Mouse (Mus musculus) thymus, adult 2 months (tissue): ENCODE measurements around the gene Hibadh. TPM values are rescaled to one million over a fixed set of nuclear protein-coding genes. Genes with fewer than 3 reads are reported as not detected.

Experiments used
- DNase-seq: peaks from one replicate; pipeline ENCODE4 v3.0.0; 2021
- H3K27ac ChIP-seq: fragments of 200-500 bp; 2 replicates; pipeline ENCODE4 v1.5.1; 2012; ENCODE audit warnings: low read length, control low read depth; ENCODE audit not compliant: control insufficient read depth, insufficient read depth
- H3K27me3 ChIP-seq: fragments of 200-500 bp; 2 replicates; pipeline ENCODE4 v1.6.1; 2012; ENCODE audit warnings: mild to moderate bottlenecking, low read length, moderate library complexity, mixed read lengths; ENCODE audit not compliant: control insufficient read depth, insufficient read depth
- H3K36me3 ChIP-seq: fragments of 200-500 bp; 2 replicates; pipeline ENCODE4 v1.6.1; 2012; ENCODE audit warnings: mild to moderate bottlenecking, low read length, moderate library complexity; ENCODE audit not compliant: control insufficient read depth, insufficient read depth
- H3K4me1 ChIP-seq: fragments of 200-500 bp; replicated peaks from 2 replicates; pipeline ENCODE4 v1.6.1; 2012; ENCODE audit warnings: low read length; ENCODE audit not compliant: control insufficient read depth, insufficient read depth
- H3K4me3 ChIP-seq: fragments of 200-500 bp; 2 replicates; pipeline ENCODE4 v1.5.1; 2012; ENCODE audit warnings: mild to moderate bottlenecking, low read length, control low read depth, moderate library complexity; ENCODE audit not compliant: control insufficient read depth, insufficient read depth
- CTCF ChIP-seq: fragments of 200-500 bp; IDR thresholded peaks from 2 replicates; pipeline ENCODE4 v1.5.1; 2012; ENCODE audit warnings: mild to moderate bottlenecking, control low read depth, low read length, moderate library complexity, borderline replicate concordance; ENCODE audit not compliant: control insufficient read depth, poor library complexity, insufficient read depth; ENCODE audit errors: extremely low read depth
- POLR2A ChIP-seq: fragments of 200-500 bp; IDR thresholded peaks from 2 replicates; pipeline ENCODE4 v1.6.1; 2012; ENCODE audit warnings: mild to moderate bottlenecking, low read length, control low read depth, moderate library complexity; ENCODE audit not compliant: control insufficient read depth, poor library complexity, insufficient read depth; ENCODE audit errors: extremely low read depth
- WGBS: fragments of 180-500 bp; shearing (Covaris S2); methylation state at CpG from one replicate; pipeline ENCODE4 v1.1.7; 2018; 5-methylcytosine and 5-hydroxymethylcytosine counted together
- polyA plus RNA-seq: library from polyadenylated mRNA; depleted of rRNA; stranded (reverse); fragments of >200 nt; gene quantifications from 2 replicates; pipeline ENCODE4 v1.2.3, GENCODE M21; 2012

Hibadh gene
- polyA plus RNA-seq, 1 experiment: 66.5 TPM

DNA sequence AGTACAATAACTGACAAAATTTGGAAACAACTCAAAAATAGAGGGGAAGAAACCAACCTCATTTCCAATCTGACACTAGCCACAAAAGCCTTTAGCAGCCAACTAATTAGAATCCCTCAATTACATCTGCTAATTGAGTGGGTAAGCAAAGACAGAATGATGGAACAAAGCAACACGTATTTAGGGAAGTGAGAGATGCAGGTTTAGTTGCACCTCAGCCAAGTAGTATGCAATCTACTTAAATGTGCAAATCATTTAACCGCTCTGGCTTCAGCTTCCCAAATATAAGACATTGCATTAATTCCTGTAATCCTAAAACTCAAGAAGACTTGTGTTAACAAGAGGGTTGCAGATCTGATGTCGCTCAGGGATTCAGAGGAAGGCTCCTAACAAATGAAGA, 16.4 kb downstream of the Hibadh start:
- TF ChIP-seq CTCF (no peak), POLR2A (no peak)
- Histone ChIP-seq H3K36me3 (peaks cover 53% of the 10 kb centered on the region), H3K4me3 (no peak overlapping the region), H3K27ac (no peak overlapping the region), H3K4me1 (no peaks in the 10 kb centered on the region), H3K27me3 (no peaks in the 10 kb centered on the region)
- WGBS: 97% methylated on average over 3 of the region's 3 CpGs
- no peak for DNase-seq

DNA sequence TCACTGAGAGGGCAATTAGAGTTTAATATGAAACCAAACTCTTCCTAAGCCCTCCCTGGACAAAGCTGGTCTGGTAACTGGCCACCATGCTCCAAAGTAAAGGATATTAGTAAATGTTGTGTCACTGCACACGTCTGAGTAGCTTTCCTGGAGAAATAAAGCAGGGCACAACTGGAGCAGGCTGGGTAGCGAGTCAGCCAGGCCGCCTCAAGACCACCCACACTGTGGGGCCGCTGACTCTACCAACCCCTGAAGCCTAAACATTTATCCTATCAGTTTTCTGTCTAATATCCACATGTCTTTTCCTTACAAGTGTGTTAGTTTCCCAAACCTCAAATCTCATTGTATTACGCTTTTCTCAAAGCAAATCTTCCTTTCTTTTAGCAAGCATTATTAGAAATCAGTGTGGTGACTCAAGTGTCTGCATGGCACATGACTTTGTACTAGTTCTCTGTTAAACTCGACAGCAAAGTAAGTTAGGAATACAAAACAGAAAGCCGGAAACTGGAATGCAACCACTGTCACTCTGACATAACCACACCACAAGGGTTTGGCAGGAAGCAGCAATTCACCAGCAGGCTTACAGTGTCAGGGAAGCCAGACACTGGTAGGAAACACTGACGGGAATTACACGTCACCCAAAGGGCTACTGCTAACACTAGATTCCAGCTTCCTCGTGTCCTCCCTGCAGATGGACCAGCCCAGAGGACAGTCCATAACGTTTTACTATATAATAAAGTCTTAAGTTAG, 18.3 kb downstream of the Hibadh start:
- no peak for TF ChIP-seq POLR2A
- no peak for TF ChIP-seq CTCF
- peaks cover 63% of the 10 kb centered on the region for H3K36me3 ChIP-seq
- no peak for DNase-seq
- no peaks in the 10 kb centered on the region for H3K4me1 ChIP-seq
- no peak overlapping the region for H3K27ac ChIP-seq
- no peak overlapping the region for H3K4me3 ChIP-seq
- 79% methylated on average over 11 of the region's 11 CpGs for WGBS
- no peaks in the 10 kb centered on the region for H3K27me3 ChIP-seq

DNA sequence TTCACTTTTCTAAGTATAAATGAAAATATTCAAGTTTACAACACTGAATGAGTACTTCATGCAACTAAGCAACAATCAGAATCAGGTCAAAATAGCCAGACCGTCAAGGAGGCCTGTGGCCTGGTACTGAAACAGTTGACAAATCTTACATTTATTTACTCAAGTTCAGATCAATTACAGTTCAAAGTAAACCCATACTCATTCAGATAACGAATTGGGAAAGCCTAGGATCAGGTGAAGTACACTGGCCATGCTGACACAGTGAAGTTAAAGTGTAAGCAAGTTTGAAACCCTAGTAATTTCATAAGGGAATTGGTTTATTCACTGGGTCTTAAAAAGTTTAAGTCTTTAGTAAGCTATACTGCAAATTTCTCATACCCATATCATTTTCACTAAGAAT, 20.1 kb downstream of the Hibadh start:
- Histone ChIP-seq H3K36me3 (peaks cover 56% of the 10 kb centered on the region), H3K27me3 (no peaks in the 10 kb centered on the region), H3K27ac (no peak overlapping the region), H3K4me1 (no peaks in the 10 kb centered on the region), H3K4me3 (no peak overlapping the region)
- DNase-seq: no peak
- no peak for TF ChIP-seq POLR2A
- TF ChIP-seq CTCF: no peak
- WGBS: 97% methylated on average over 2 of the region's 2 CpGs

DNA sequence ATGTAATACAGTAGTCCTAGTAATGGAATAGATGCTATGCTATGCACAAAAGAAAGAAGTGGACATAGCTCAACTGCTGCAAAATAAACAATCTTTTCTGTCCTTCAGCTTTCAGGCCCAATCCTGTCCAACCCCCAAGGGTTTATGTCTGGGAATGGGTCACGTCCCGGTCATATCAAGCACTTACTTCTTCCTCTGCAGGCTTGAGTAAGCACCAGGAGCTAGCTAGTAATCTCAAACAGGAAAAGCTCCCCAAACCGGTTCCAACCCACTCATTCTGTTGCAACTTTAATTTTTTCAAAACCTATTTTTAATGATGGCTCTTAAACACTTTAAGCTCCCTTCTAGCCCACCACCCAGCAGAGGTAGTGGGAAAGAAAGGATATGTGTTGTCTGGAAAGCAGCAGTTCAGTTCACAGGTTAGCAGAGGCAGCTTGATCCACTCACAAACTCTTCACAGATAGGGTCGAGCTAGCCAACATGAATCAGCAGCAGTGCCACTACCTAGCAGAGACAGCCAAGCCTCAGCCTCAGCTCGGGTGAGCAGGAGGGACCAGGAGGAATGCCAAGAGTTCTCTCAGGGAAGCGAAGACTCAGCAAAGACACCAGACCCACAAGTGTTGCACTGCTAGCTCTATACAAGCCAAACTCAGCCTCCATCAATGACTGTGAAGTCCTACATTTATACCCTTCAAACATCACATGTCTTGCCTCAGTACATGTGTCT, 30.4 kb downstream of the Hibadh start:
- Histone ChIP-seq H3K4me3 (no peak overlapping the region), H3K27me3 (no peaks in the 10 kb centered on the region), H3K4me1 (no peaks in the 10 kb centered on the region; the same call in 1 of the 2 replicates), H3K36me3 (peaks cover 17% of the 10 kb centered on the region), H3K27ac (no peak overlapping the region)
- DNase-seq: no peak
- TF ChIP-seq CTCF: no peak
- TF ChIP-seq POLR2A: no peak
- 92% methylated on average over 6 of the region's 6 CpGs for WGBS

DNA sequence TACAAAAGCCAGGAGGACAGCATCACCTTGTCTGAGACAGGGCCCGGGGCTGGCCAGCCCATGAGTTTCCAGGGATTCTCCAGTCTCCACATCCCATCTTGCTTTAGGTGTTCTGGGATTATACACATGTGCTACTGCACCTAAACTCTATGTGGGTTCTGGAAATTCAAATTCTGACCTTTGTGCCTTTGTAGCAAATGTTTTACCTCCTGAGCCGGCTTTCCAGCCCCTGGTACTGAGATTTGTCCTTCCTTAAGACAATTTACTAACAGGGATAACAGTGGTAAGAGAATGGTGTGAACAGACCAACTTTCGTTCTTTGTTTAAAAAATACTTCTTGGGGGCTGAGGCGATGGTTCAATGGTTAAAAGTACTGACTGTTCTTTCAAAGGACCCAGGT, 32.1 kb downstream of the Hibadh start:
- WGBS: 97% methylated on average over 4 of the region's 4 CpGs
- H3K4me3 ChIP-seq: no peak overlapping the region
- no peak for DNase-seq
- no peak overlapping the region for H3K27ac ChIP-seq
- TF ChIP-seq POLR2A (no peak), CTCF (no peak)
- H3K36me3 ChIP-seq: peaks cover 17% of the 10 kb centered on the region
- H3K27me3 ChIP-seq: no peaks in the 10 kb centered on the region
- H3K4me1 ChIP-seq: no peaks in the 10 kb centered on the region; the same call in 1 of the 2 replicates

DNA sequence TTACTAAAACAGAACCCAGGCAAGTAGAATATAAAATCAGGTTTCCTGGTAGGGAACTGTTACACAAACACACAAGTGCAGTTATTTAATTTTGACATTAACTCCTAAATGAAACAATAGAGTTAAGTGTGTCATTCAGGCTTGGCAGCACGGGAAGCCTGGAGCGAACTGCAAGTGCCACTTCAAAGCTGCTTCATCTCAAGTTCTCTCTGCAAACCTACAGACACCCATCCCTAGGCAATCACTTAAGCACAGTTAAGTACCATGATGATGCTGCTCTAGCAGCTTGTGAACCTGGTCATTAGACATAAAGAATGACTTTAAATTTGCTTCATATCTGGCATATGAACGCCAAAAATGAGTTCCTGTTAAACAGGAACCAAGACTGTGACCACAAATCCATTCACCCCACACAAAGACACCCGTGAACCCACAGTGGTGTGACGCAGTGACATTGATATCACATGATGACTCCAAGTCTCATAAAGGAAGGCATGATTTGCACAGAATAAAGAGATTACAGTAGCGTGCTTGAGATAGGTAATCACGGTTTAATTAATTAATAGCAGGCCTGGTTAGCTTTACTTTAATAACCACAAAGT, 33.3 kb downstream of the Hibadh start:
- no peak for TF ChIP-seq POLR2A
- TF ChIP-seq CTCF: no peak
- H3K4me3 ChIP-seq: no peak overlapping the region
- peaks cover 17% of the 10 kb centered on the region for H3K36me3 ChIP-seq
- no peak for DNase-seq
- H3K27ac ChIP-seq: no peak overlapping the region
- H3K4me1 ChIP-seq: no peaks in the 10 kb centered on the region; the same call in 1 of the 2 replicates
- 60% methylated on average over 7 of the region's 7 CpGs for WGBS
- H3K27me3 ChIP-seq: no peaks in the 10 kb centered on the region
